Mouse (Mus musculus) heart, adult 2 months (tissue): ENCODE data around the gene Vamp1. TPM values are rescaled to one million over a fixed set of nuclear protein-coding genes. Genes with fewer than 3 reads are reported as not detected.

Source experiments
- DNase-seq, 2 experiments: peaks; one replicate each; pipeline ENCODE4 v3.0.0; 2021
- H3K27ac ChIP-seq: fragments of 200-600 bp; 2 replicates; pipeline ENCODE4 v1.8.1; 2022
- H3K27me3 ChIP-seq: fragments of 200-500 bp; 2 replicates; pipeline ENCODE4 v1.6.1; 2012; ENCODE audit warnings: mild to moderate bottlenecking, low read length, inconsistent platforms, mixed read lengths; ENCODE audit not compliant: control insufficient read depth, insufficient read depth
- H3K36me3 ChIP-seq: fragments of 200-500 bp; 2 replicates; pipeline ENCODE4 v1.6.1; 2012; ENCODE audit warnings: low read length, inconsistent platforms; ENCODE audit not compliant: control insufficient read depth, insufficient read depth
- H3K4me1 ChIP-seq: fragments of 200-500 bp; 2 replicates; pipeline ENCODE4 v1.6.1; 2011; ENCODE audit warnings: low read length; ENCODE audit not compliant: control insufficient read depth, insufficient read depth
- H3K4me3 ChIP-seq: fragments of 200-600 bp; 2 replicates; pipeline ENCODE4 v1.8.1; 2022
- H3K79me2 ChIP-seq: fragments of 200-500 bp; replicated peaks from 2 replicates; pipeline ENCODE4 v1.6.1; 2012; ENCODE audit warnings: mild to moderate bottlenecking, inconsistent platforms, low read length, moderate library complexity, mixed read lengths; ENCODE audit not compliant: control insufficient read depth, insufficient read depth
- H3K9ac ChIP-seq: fragments of 200-500 bp; 2 replicates; pipeline ENCODE4 v1.6.1; 2012; ENCODE audit warnings: low read depth, mild to moderate bottlenecking, control low read depth, inconsistent platforms, low read length, mixed read lengths
- CTCF ChIP-seq: fragments of 200-600 bp; IDR thresholded peaks from 2 replicates; pipeline ENCODE4 v1.8.1; 2022; ENCODE audit warnings: antibody characterized with exemption, mild to moderate bottlenecking, moderate library complexity
- EP300 ChIP-seq: fragments of 200-500 bp; IDR thresholded peaks from 2 replicates; pipeline ENCODE4 v1.6.1; 2011; ENCODE audit warnings: low read depth, low read length, control low read depth; ENCODE audit not compliant: insufficient read depth
- POLR2A ChIP-seq: fragments of 200-500 bp; IDR thresholded peaks from 2 replicates; pipeline ENCODE4 v1.6.1; 2011; ENCODE audit warnings: mild to moderate bottlenecking, low read depth, low read length, control low read depth; ENCODE audit not compliant: insufficient read depth
- WGBS: fragments of 180-500 bp; shearing (Covaris S2); methylation state at CpG from one replicate; pipeline ENCODE4 v1.1.7; 2018; 5-methylcytosine and 5-hydroxymethylcytosine counted together
- intact Hi-C: fragments of 180-260 bp; cut with DNase I; formaldehyde crosslinking; loops from one replicate; pipeline ENCODE4 v1.15.1; 2025
- microRNA-seq, 2 experiments: library from miRNA; unstranded; fragments of <30 nt; microRNA quantifications; one replicate each; pipeline ENCODE4 v1.2.0; 2021
- polyA plus RNA-seq: library from polyadenylated mRNA; depleted of rRNA; stranded (reverse); fragments of >200 nt; gene quantifications from 2 replicates; pipeline ENCODE4 v1.2.3, GENCODE M21; 2012; rRNA removed
- total RNA-seq, 2 experiments: library from RNA; stranded (reverse); gene quantifications; 2 replicates each; pipeline ENCODE4 v1.2.3; 2021

Vamp1 gene
- total and polyA plus RNA-seq, 3 experiments, result 4.9 to 14.1 (median 5.3) TPM

DNA sequence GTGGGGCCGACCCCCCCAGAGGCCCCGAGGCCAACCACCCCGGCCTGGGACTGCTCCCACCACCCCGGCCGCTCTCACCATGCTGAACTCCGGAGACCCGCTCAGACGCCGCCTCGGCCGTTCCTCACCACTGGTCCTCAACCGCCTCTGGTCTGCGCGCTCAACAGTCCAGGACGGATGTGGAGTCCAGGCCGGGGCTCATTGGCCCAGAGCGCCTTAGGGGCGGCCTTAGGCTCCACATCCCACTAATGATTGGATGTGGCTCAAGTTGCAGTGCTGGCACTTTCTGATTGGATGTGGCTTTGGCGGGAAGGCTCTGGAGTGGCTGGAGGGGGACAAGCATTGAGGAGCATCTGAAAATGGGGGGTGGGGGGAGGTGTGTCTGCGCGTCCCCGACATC, 70.5 kb downstream of the Vamp1 start, which contains the start of gene Tuba3a:
Tuba3a (minus strand) TSS at position 153 of the 400 bp plus-strand sequence.
- intact Hi-C loops, result no loop called here
- no peaks in the 10 kb centered on the region for H3K79me2 ChIP-seq
- TF ChIP-seq POLR2A (no peak), CTCF (no peak), EP300 (no peak)
- H3K27ac ChIP-seq, result no peak within 1 kb of the TSS
- H3K9ac ChIP-seq, result no peak within 1 kb of the TSS
- DNase-seq, result no peak
- 94% methylated on average over 22 of the region's 22 CpGs for WGBS
- no peaks in the 10 kb centered on the region for H3K36me3 ChIP-seq
- no peaks in the 10 kb centered on the region for H3K4me1 ChIP-seq
- H3K4me3 ChIP-seq, result no peak within 1 kb of the TSS
- H3K27me3 ChIP-seq, result no peaks in the 10 kb centered on the region

DNA sequence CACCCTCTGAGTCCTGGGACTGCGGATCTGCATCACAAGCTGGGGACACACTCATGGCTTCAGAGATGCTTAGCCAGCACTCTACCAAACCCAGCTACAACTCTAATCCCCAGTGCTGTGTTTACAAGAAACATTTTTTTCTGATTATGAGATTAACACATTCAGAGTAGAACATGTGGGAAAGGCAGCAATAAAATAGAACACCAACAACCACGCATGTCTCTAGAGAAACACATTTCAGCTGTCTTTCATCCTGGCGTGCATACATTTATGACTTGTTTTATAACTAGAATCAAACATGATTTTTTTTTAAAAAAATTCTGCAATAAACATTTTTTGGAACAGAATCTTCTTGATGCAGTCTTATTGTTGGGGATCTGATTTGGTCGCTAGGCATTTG, 71.6 kb downstream of the Vamp1 start:
- WGBS, result 82% methylated on average over 4 of the region's 4 CpGs
- no peaks in the 10 kb centered on the region for H3K4me1 ChIP-seq
- no peaks in the 10 kb centered on the region for H3K79me2 ChIP-seq
- H3K27me3 ChIP-seq, result no peaks in the 10 kb centered on the region
- intact Hi-C loops, result no loop called here
- H3K9ac ChIP-seq, result no peak overlapping the region
- H3K36me3 ChIP-seq, result no peaks in the 10 kb centered on the region
- H3K27ac ChIP-seq, result no peak overlapping the region
- H3K4me3 ChIP-seq, result no peak overlapping the region
- no peak for DNase-seq
- no peak for TF ChIP-seq POLR2A
- no peak for TF ChIP-seq EP300
- no peak for TF ChIP-seq CTCF

DNA sequence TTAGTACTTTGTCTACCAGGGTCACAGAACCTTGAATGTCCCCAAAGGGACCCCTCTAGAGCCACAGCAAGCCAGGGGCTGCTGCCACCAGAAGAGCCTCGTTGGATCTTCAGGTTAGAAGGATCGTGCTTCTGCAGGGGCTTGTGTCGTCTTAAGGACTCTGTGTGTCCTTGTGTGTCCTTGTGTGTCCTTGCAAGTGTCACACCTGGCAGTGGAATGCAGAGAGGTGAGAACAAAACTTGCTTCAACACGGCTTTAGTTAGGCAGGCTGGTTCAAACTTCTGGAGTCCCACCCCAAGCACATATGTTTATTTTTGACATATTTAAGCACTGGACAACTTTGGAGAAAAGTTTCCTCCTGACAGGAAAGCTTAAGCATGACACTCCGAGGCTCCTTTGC, 73.4 kb downstream of the Vamp1 start:
- intact Hi-C loops, result no loop called here
- TF ChIP-seq EP300 (no peak), POLR2A (no peak), CTCF (no peak)
- 75% methylated on average over 5 of the region's 5 CpGs for WGBS
- Histone ChIP-seq H3K36me3 (no peaks in the 10 kb centered on the region), H3K79me2 (no peaks in the 10 kb centered on the region), H3K4me3 (no peak overlapping the region), H3K27ac (no peak overlapping the region), H3K9ac (no peak overlapping the region), H3K4me1 (no peaks in the 10 kb centered on the region), H3K27me3 (no peaks in the 10 kb centered on the region)
- DNase-seq, result no peak

DNA sequence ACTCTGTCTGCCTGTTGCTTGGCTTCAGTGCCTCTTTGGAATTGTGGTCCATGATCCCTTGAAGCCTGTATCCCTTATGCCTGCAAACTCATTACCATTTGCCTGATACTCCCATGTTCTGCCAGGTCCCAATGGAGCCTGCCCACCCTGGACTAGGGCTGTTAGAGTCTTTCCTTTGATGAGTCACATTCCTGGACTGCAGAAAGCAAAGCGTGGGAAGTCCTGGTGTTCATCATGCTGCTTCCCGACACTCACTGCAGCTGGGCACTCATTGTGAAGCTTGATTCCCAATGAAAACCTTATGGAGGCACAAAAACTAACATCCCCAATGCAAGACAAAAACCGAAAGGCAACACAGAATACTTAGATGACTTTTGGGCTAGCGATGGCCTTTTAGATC, 76.0 kb downstream of the Vamp1 start:
- no peak overlapping the region for H3K9ac ChIP-seq
- intact Hi-C loops, result no loop called here
- no peaks in the 10 kb centered on the region for H3K36me3 ChIP-seq
- no peaks in the 10 kb centered on the region for H3K27me3 ChIP-seq
- DNase-seq, result no peak
- no peaks in the 10 kb centered on the region for H3K79me2 ChIP-seq
- TF ChIP-seq EP300 (no peak), POLR2A (no peak), CTCF (no peak)
- H3K4me1 ChIP-seq, result no peaks in the 10 kb centered on the region
- 46% methylated on average over 4 of the region's 4 CpGs for WGBS
- no peak overlapping the region for H3K27ac ChIP-seq
- no peak overlapping the region for H3K4me3 ChIP-seq

DNA sequence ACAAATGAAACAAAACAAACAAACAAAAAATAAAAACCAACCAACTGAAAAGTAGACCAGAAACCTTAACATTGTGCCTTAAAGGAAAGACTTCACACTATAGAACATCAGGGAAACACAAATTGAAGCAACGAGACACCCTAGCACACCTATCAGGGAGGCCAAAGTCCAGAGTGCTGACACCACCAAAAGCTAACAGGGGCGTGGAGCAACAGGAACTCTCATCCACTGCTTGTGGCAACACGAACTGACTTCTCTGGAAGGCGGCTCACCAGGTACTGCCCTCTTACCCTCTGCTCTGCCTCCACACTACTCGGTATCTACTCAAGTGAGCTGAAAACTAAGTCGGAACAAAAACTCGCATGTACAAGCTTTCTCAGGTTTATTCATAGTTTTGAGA, 76.9 kb downstream of the Vamp1 start:
- WGBS, result 90% methylated on average over 7 of the region's 7 CpGs
- Histone ChIP-seq H3K4me1 (no peaks in the 10 kb centered on the region), H3K9ac (no peak overlapping the region), H3K27ac (no peak overlapping the region), H3K27me3 (no peaks in the 10 kb centered on the region), H3K36me3 (no peaks in the 10 kb centered on the region), H3K4me3 (no peak overlapping the region), H3K79me2 (no peaks in the 10 kb centered on the region)
- TF ChIP-seq EP300, result no peak
- no peak for DNase-seq
- intact Hi-C loops, result no loop called here

DNA sequence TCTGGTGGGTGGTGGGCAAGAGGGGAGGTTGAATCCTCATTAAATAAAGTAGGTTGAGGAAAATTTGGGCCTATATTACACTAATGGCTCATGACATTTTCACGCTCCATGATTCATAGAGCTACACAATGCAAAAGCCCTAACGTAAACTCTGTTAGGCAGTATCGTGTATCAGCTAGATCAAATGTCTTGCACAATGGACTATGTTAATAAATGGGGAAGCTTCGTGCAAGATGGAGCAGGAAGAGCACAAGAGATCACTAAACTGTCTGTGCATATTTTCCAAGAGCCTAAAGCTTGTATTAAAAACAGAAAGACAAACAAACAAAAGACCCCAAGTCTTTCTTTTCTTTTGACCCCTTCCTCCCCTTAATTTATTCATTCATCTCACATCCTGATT, 78.7 kb downstream of the Vamp1 start:
- H3K4me1 ChIP-seq, result no peaks in the 10 kb centered on the region
- WGBS, result 91% methylated on average over 4 of the region's 4 CpGs
- intact Hi-C loops, result no loop called here
- H3K4me3 ChIP-seq, result no peak overlapping the region
- H3K27ac ChIP-seq, result no peak overlapping the region
- H3K9ac ChIP-seq, result no peak overlapping the region
- H3K79me2 ChIP-seq, result no peaks in the 10 kb centered on the region
- TF ChIP-seq POLR2A (no peak), CTCF (no peak), EP300 (no peak)
- H3K36me3 ChIP-seq, result no peaks in the 10 kb centered on the region
- no peaks in the 10 kb centered on the region for H3K27me3 ChIP-seq
- no peak for DNase-seq

Small RNAs within 50 kb of the gene (microRNA-seq; reads per million reads assigned to microRNA genes)
- gene Mir3098, result 2.3 to 3.9 reads per million in 2 experiments
- gene Mir8113, result 0 reads per million in 2 experiments

Other genes starting within 250 kb of the Vamp1 start
- gene Pianp, start 218.9 kb upstream of the Vamp1 start, total RNA-seq, result under 1 TPM; 0.43 to 0.50 TPM
- 1.7 and 2.0 TPM in 2 replicates for gene Pianp, start 218.9 kb upstream of the Vamp1 start, polyA plus RNA-seq
- gene Zfp384, start 206.4 kb upstream of the Vamp1 start, total RNA-seq, result 10 to 100 TPM; 22.4 to 22.8 TPM
- 28.2 and 33.5 TPM in 2 replicates for gene Zfp384, start 206.4 kb upstream of the Vamp1 start, polyA plus RNA-seq
- 10 to 100 TPM; 26.1 to 27.1 TPM for gene Ing4, start 175.8 kb upstream of the Vamp1 start, total RNA-seq
- 26.3 and 36.2 TPM in 2 replicates for gene Ing4, start 175.8 kb upstream of the Vamp1 start, polyA plus RNA-seq
- gene Acrbp, start 165.9 kb upstream of the Vamp1 start, total RNA-seq, result 1 to 10 TPM; 1.9 to 2.3 TPM
- gene Acrbp, start 165.9 kb upstream of the Vamp1 start, polyA plus RNA-seq, result 13.6 and 16.3 TPM in 2 replicates
- under 1 TPM in 1 of 2 experiments, not detected in 1; 0.20 TPM for gene Lpar5, start 147.6 kb upstream of the Vamp1 start, total RNA-seq
- gene Lpar5, start 147.6 kb upstream of the Vamp1 start, polyA plus RNA-seq, result 1.2 and 2.3 TPM in 2 replicates
- 100 to 1,000 TPM in 1 of 2 experiments, 10 to 100 TPM in 1; 97.1 to 113 TPM for gene Chd4, start 119.6 kb upstream of the Vamp1 start, total RNA-seq
- gene Chd4, start 119.6 kb upstream of the Vamp1 start, polyA plus RNA-seq, result 28.3 and 31.6 TPM in 2 replicates
- gene Nop2, start 83.6 kb upstream of the Vamp1 start, total RNA-seq, result 10 to 100 TPM; 18.9 to 20.3 TPM
- gene Nop2, start 83.6 kb upstream of the Vamp1 start, polyA plus RNA-seq, result 8.3 and 13.6 TPM in 2 replicates
- gene Iffo1, start 70.3 kb upstream of the Vamp1 start, total RNA-seq, result 1 to 10 TPM; 5.7 to 7.0 TPM
- 19.7 and 21.8 TPM in 2 replicates for gene Iffo1, start 70.3 kb upstream of the Vamp1 start, polyA plus RNA-seq
- 1,000 to 10,000 TPM; 4,018 to 4,312 TPM for gene Gapdh, start 49.1 kb upstream of the Vamp1 start, total RNA-seq
- gene Gapdh, start 49.1 kb upstream of the Vamp1 start, polyA plus RNA-seq, result 7,726 and 8,318 TPM in 2 replicates
- gene Ncapd2, start 23.9 kb upstream of the Vamp1 start, total RNA-seq, result 10 to 100 TPM; 17.6 TPM
- 34.0 and 40.2 TPM in 2 replicates for gene Ncapd2, start 23.9 kb upstream of the Vamp1 start, polyA plus RNA-seq
- gene Mrpl51, start 23.8 kb upstream of the Vamp1 start, total RNA-seq, result 100 to 1,000 TPM; 303 to 343 TPM
- 166 and 170 TPM in 2 replicates for gene Mrpl51, start 23.8 kb upstream of the Vamp1 start, polyA plus RNA-seq
- 1 to 10 TPM; 4.1 to 6.6 TPM for gene Tapbpl, start 16.3 kb downstream of the Vamp1 start, total RNA-seq
- 7.4 and 7.6 TPM in 2 replicates for gene Tapbpl, start 16.3 kb downstream of the Vamp1 start, polyA plus RNA-seq
- gene Cd27, start 21.5 kb downstream of the Vamp1 start, total RNA-seq, result under 1 TPM; 0.41 to 0.42 TPM
- gene Cd27, start 21.5 kb downstream of the Vamp1 start, polyA plus RNA-seq, result 0.67 and 2.2 TPM in 2 replicates
- gene Tuba3a, start 70.5 kb downstream of the Vamp1 start, total RNA-seq, result not detected
- 0.82 and 0.92 TPM in 2 replicates for gene Tuba3a, start 70.5 kb downstream of the Vamp1 start, polyA plus RNA-seq
- gene Ltbr, start 98.3 kb downstream of the Vamp1 start, total RNA-seq, result 10 to 100 TPM; 28.2 to 28.8 TPM
- 34.8 and 36.5 TPM in 2 replicates for gene Ltbr, start 98.3 kb downstream of the Vamp1 start, polyA plus RNA-seq
- under 1 TPM; 0.37 to 0.75 TPM for gene Scnn1a, start 105.1 kb downstream of the Vamp1 start, total RNA-seq
- gene Scnn1a, start 105.1 kb downstream of the Vamp1 start, polyA plus RNA-seq, result 0.76 and 3.1 TPM in 2 replicates
- 10 to 100 TPM; 50.8 to 62.8 TPM for gene Tnfrsf1a, start 133.8 kb downstream of the Vamp1 start, total RNA-seq
- 57.1 and 59.7 TPM in 2 replicates for gene Tnfrsf1a, start 133.8 kb downstream of the Vamp1 start, polyA plus RNA-seq
- under 1 TPM in 1 of 2 experiments, not detected in 1; 0.08 TPM for gene Plekhg6, start 165.2 kb downstream of the Vamp1 start, total RNA-seq
- 0.06 and 0.14 TPM in 2 replicates for gene Plekhg6, start 165.2 kb downstream of the Vamp1 start, polyA plus RNA-seq